Mouse (Mus musculus) myocyte (in vitro differentiated cells): ENCODE data around the gene Nipbl.

Source experiments
- CEBPB ChIP-seq: IDR thresholded peaks from 2 replicates; pipeline ENCODE4 v1.6.1; 2011; ENCODE audit warnings: mild to moderate bottlenecking, moderate library complexity; ENCODE audit not compliant: poor library complexity, insufficient read depth, severe bottlenecking
- E2F4 ChIP-seq: IDR thresholded peaks from one replicate; pipeline ENCODE4 v1.6.1; 2011; ENCODE audit warnings: mild to moderate bottlenecking, control low read depth, moderate library complexity; ENCODE audit not compliant: insufficient read depth
- MAX ChIP-seq: IDR thresholded peaks from one replicate; pipeline ENCODE4 v1.6.1; 2011; ENCODE audit warnings: low read depth, mild to moderate bottlenecking, control low read depth
- MYOG ChIP-seq, 3 experiments: IDR thresholded peaks; one replicate each; pipeline ENCODE4 v1.6.1; 2011; ENCODE audit warnings: control low read depth in 2 of 3, low read depth in 2 of 3, mild to moderate bottlenecking in 2 of 3; ENCODE audit not compliant: insufficient read length in 2 of 3, control insufficient read depth in 1 of 3, insufficient read depth in 1 of 3
- POLR2A ChIP-seq: IDR thresholded peaks from one replicate; pipeline ENCODE4 v1.6.1; 2011; ENCODE audit warnings: low read depth, mild to moderate bottlenecking, control low read depth, moderate library complexity; ENCODE audit not compliant: insufficient read length
- POLR2AphosphoS2 ChIP-seq: IDR thresholded peaks from one replicate; pipeline ENCODE4 v1.6.1; 2011; ENCODE audit warnings: low read depth, control low read depth; ENCODE audit not compliant: insufficient read length
- TCF12 ChIP-seq: IDR thresholded peaks from one replicate; pipeline ENCODE4 v1.6.1; 2011; ENCODE audit warnings: mild to moderate bottlenecking, control low read depth; ENCODE audit not compliant: poor library complexity, insufficient read depth, severe bottlenecking
- TCF3 ChIP-seq: IDR thresholded peaks from one replicate; pipeline ENCODE4 v1.6.1; 2011; ENCODE audit warnings: low read depth, control low read depth; ENCODE audit not compliant: insufficient read length
- USF1 ChIP-seq: IDR thresholded peaks from one replicate; pipeline ENCODE4 v1.6.1; 2011; ENCODE audit warnings: low read depth, mild to moderate bottlenecking, control low read depth, moderate library complexity

DNA sequence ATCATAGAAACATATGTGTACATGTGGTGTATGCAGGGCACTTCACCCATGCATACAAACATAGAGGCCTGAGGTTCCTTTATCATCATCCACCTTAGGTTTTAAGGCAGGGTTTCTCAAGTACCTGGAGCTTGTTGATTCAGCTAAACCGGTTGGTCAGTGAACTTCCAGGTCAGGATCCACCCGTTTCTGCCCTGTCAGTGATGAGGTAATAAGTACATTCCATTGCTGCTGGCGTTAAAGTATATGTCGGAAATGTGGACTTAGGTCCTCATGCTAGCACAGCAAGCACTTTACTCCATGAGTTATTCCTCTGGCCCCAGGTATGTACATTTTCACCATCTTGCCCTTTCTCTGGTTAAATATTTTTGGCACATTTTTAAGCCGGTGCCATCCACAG lies 14.8 kb downstream of the Nipbl start:
- TF ChIP-seq CEBPB (no peak), POLR2A (no peak), TCF12 (no peak), USF1 (no peak), MAX (no peak), TCF3 (no peak), POLR2AphosphoS2 (no peak), MYOG (IDR thresholded peaks at IDR 0.05; ENCODE audit: control insufficient read depth in 1 of 3, insufficient read depth in 1 of 3, insufficient read length in 2 of 3, low read depth in 2 of 3) (no peak), E2F4 (no peak)
